Mouse (Mus musculus): ENCODE data around the gene Pde6h. TPM values are rescaled to one million over a fixed set of nuclear protein-coding genes. Genes with fewer than 3 reads are reported as not detected.

Gene Pde6h
- polyA plus RNA-seq, 1 experiment from 2014 or later, result 0.09 TPM

- no peaks in the 10 kb centered on the region for H3K36me3 ChIP-seq (ENCODE audit: control insufficient read depth, insufficient read depth, low read length)
- H3K4me2 ChIP-seq (replicated peaks; ENCODE audit: low read depth, low read length), result no peak overlapping the region
- no peak overlapping the region for H3K27ac ChIP-seq (ENCODE audit: low read length)
- no peak for ATAC-seq (ENCODE audit: insufficient number of reproducible peaks, insufficient read depth, low FRiP score, low read depth)
- no peak overlapping the region for H3K4me3 ChIP-seq (ENCODE audit: low read depth, low read length)
- no peak overlapping the region for H3K9ac ChIP-seq (replicated peaks; ENCODE audit: low read depth, low read length)
- WGBS, result 91% methylated on average over 6 of the region's 6 CpGs
- no peaks in the 10 kb centered on the region for H3K27me3 ChIP-seq (ENCODE audit: control insufficient read depth, insufficient read depth, low read length)
- H3K4me1 ChIP-seq (ENCODE audit: control insufficient read depth, insufficient read depth, low read length), result peaks cover 7% of the 10 kb centered on the region
- no peaks in the 10 kb centered on the region for H3K9me3 ChIP-seq (ENCODE audit: control insufficient read depth, low read depth, low read length)
Measured at GRCm38 (mm10) chr6:136889067-136889466, 34.6 kb upstream of the Pde6h start.

- H3K36me3 ChIP-seq (ENCODE audit: control insufficient read depth, insufficient read depth, low read length), result no peaks in the 10 kb centered on the region
- H3K27me3 ChIP-seq (ENCODE audit: control insufficient read depth, insufficient read depth, low read length), result no peaks in the 10 kb centered on the region
- H3K9me3 ChIP-seq (ENCODE audit: control insufficient read depth, low read depth, low read length), result no peaks in the 10 kb centered on the region
- no peak for ATAC-seq (ENCODE audit: insufficient number of reproducible peaks, insufficient read depth, low FRiP score, low read depth)
- peaks cover 10% of the 10 kb centered on the region for H3K4me1 ChIP-seq (ENCODE audit: control insufficient read depth, insufficient read depth, low read length)
- no peak overlapping the region for H3K9ac ChIP-seq (replicated peaks; ENCODE audit: low read depth, low read length)
- no peak overlapping the region for H3K4me2 ChIP-seq (replicated peaks; ENCODE audit: low read depth, low read length)
- no peak overlapping the region for H3K27ac ChIP-seq (ENCODE audit: low read length)
- H3K4me3 ChIP-seq (ENCODE audit: low read depth, low read length), result no peak overlapping the region
- 85% methylated on average over 6 of the region's 6 CpGs for WGBS
Measured at GRCm38 (mm10) chr6:136889554-136889953, 34.1 kb upstream of the Pde6h start.

GRCm38 (mm10) chr6:136892002-136892401 is 31.6 kb upstream of the Pde6h start:
- no peak overlapping the region for H3K9ac ChIP-seq (replicated peaks; ENCODE audit: low read depth, low read length)
- H3K4me2 ChIP-seq (replicated peaks; ENCODE audit: low read depth, low read length), result no peak overlapping the region
- H3K27me3 ChIP-seq (ENCODE audit: control insufficient read depth, insufficient read depth, low read length), result no peaks in the 10 kb centered on the region
- no peaks in the 10 kb centered on the region for H3K36me3 ChIP-seq (ENCODE audit: control insufficient read depth, insufficient read depth, low read length)
- no peaks in the 10 kb centered on the region for H3K9me3 ChIP-seq (ENCODE audit: control insufficient read depth, low read depth, low read length)
- ATAC-seq (ENCODE audit: insufficient number of reproducible peaks, insufficient read depth, low FRiP score, low read depth), result no peak
- no peak overlapping the region for H3K27ac ChIP-seq (ENCODE audit: low read length)
- WGBS, result 79% methylated on average over 2 of the region's 2 CpGs
- no peak overlapping the region for H3K4me3 ChIP-seq (ENCODE audit: low read depth, low read length)
- H3K4me1 ChIP-seq (ENCODE audit: control insufficient read depth, insufficient read depth, low read length), result peaks cover 15% of the 10 kb centered on the region

GRCm38 (mm10) chr6:136894532-136895339 is 28.9 kb upstream of the Pde6h start:
- Histone ChIP-seq H3K27ac (ENCODE audit: low read length) (peak overlapping the region; percentile 53; the same call in 1 of the 2 replicates), H3K27me3 (ENCODE audit: control insufficient read depth, insufficient read depth, low read length) (no peaks in the 10 kb centered on the region), H3K4me3 (ENCODE audit: low read depth, low read length) (no peak overlapping the region), H3K4me1 (ENCODE audit: control insufficient read depth, insufficient read depth, low read length) (peaks cover 16% of the 10 kb centered on the region), H3K4me2 (replicated peaks; ENCODE audit: low read depth, low read length) (no peak overlapping the region), H3K36me3 (ENCODE audit: control insufficient read depth, insufficient read depth, low read length) (no peaks in the 10 kb centered on the region), H3K9ac (replicated peaks; ENCODE audit: low read depth, low read length) (no peak overlapping the region), H3K9me3 (ENCODE audit: control insufficient read depth, low read depth, low read length) (no peaks in the 10 kb centered on the region)
- 25% methylated on average over 15 of the region's 15 CpGs for WGBS
- ATAC-seq (ENCODE audit: insufficient number of reproducible peaks, insufficient read depth, low FRiP score, low read depth), result peak; percentile 42; the same call in 1 of the 2 replicates

GRCm38 (mm10) chr6:136897789-136898188 is 25.8 kb upstream of the Pde6h start:
- H3K9me3 ChIP-seq (ENCODE audit: control insufficient read depth, low read depth, low read length), result no peaks in the 10 kb centered on the region
- H3K27ac ChIP-seq (ENCODE audit: low read length), result peak overlapping the region; percentile 81
- 36% methylated on average over 4 of the region's 4 CpGs for WGBS
- no peak overlapping the region for H3K4me2 ChIP-seq (replicated peaks; ENCODE audit: low read depth, low read length)
- no peaks in the 10 kb centered on the region for H3K27me3 ChIP-seq (ENCODE audit: control insufficient read depth, insufficient read depth, low read length)
- no peak for ATAC-seq (ENCODE audit: insufficient number of reproducible peaks, insufficient read depth, low FRiP score, low read depth)
- H3K4me3 ChIP-seq (ENCODE audit: low read depth, low read length), result no peak overlapping the region
- H3K9ac ChIP-seq (replicated peaks; ENCODE audit: low read depth, low read length), result no peak overlapping the region
- peaks cover 16% of the 10 kb centered on the region for H3K4me1 ChIP-seq (ENCODE audit: control insufficient read depth, insufficient read depth, low read length)
- no peaks in the 10 kb centered on the region for H3K36me3 ChIP-seq (ENCODE audit: control insufficient read depth, insufficient read depth, low read length)

GRCm38 (mm10) chr6:136898222-136898621 is 25.4 kb upstream of the Pde6h start:
- Histone ChIP-seq H3K27me3 (ENCODE audit: control insufficient read depth, insufficient read depth, low read length) (no peaks in the 10 kb centered on the region), H3K4me3 (ENCODE audit: low read depth, low read length) (no peak overlapping the region), H3K9me3 (ENCODE audit: control insufficient read depth, low read depth, low read length) (no peaks in the 10 kb centered on the region), H3K36me3 (ENCODE audit: control insufficient read depth, insufficient read depth, low read length) (no peaks in the 10 kb centered on the region), H3K4me1 (ENCODE audit: control insufficient read depth, insufficient read depth, low read length) (peaks cover 16% of the 10 kb centered on the region), H3K4me2 (replicated peaks; ENCODE audit: low read depth, low read length) (no peak overlapping the region), H3K27ac (ENCODE audit: low read length) (peak overlapping the region; percentile 81; the same call in 1 of the 2 replicates), H3K9ac (replicated peaks; ENCODE audit: low read depth, low read length) (no peak overlapping the region)
- WGBS, result 24% methylated on average over 4 of the region's 4 CpGs
- no peak for ATAC-seq (ENCODE audit: insufficient number of reproducible peaks, insufficient read depth, low FRiP score, low read depth)

- H3K9me3 ChIP-seq (ENCODE audit: control insufficient read depth, low read depth, low read length), result no peaks in the 10 kb centered on the region
- H3K36me3 ChIP-seq (ENCODE audit: control insufficient read depth, insufficient read depth, low read length), result no peaks in the 10 kb centered on the region
- H3K4me1 ChIP-seq (ENCODE audit: control insufficient read depth, insufficient read depth, low read length), result peaks cover 16% of the 10 kb centered on the region
- no peak overlapping the region for H3K9ac ChIP-seq (replicated peaks; ENCODE audit: low read depth, low read length)
- no peak overlapping the region for H3K4me3 ChIP-seq (ENCODE audit: low read depth, low read length)
- no peak overlapping the region; the same call in 1 of the 2 replicates for H3K27ac ChIP-seq (ENCODE audit: low read length)
- no peak for ATAC-seq (ENCODE audit: insufficient number of reproducible peaks, insufficient read depth, low FRiP score, low read depth)
- 72% methylated on average over 2 of the region's 2 CpGs for WGBS
- no peaks in the 10 kb centered on the region for H3K27me3 ChIP-seq (ENCODE audit: control insufficient read depth, insufficient read depth, low read length)
- H3K4me2 ChIP-seq (replicated peaks; ENCODE audit: low read depth, low read length), result no peak overlapping the region
Measured at GRCm38 (mm10) chr6:136898954-136899353, 24.7 kb upstream of the Pde6h start.

- H3K4me3 ChIP-seq (ENCODE audit: low read depth, low read length), result no peak overlapping the region
- ATAC-seq (ENCODE audit: insufficient number of reproducible peaks, insufficient read depth, low FRiP score, low read depth), result peak; percentile 59
- 34% methylated on average over 4 of the region's 4 CpGs for WGBS
- peak overlapping the region; percentile 27; the same call in 1 of the 2 replicates for H3K27ac ChIP-seq (ENCODE audit: low read length)
- peaks cover 8% of the 10 kb centered on the region; the same call in 1 of the 2 replicates for H3K4me1 ChIP-seq (ENCODE audit: control insufficient read depth, insufficient read depth, low read length)
- H3K9me3 ChIP-seq (ENCODE audit: control insufficient read depth, low read depth, low read length), result no peaks in the 10 kb centered on the region
- H3K9ac ChIP-seq (replicated peaks; ENCODE audit: low read depth, low read length), result no peak overlapping the region
- no peaks in the 10 kb centered on the region for H3K36me3 ChIP-seq (ENCODE audit: control insufficient read depth, insufficient read depth, low read length)
- H3K27me3 ChIP-seq (ENCODE audit: control insufficient read depth, insufficient read depth, low read length), result no peaks in the 10 kb centered on the region
- H3K4me2 ChIP-seq (replicated peaks; ENCODE audit: low read depth, low read length), result no peak overlapping the region
Measured at GRCm38 (mm10) chr6:136900369-136901009, 23.1 kb upstream of the Pde6h start.

Data from stomach, embryonic 14.5 days (tissue).